Mouse (Mus musculus) intestine, embryonic 16.5 days (tissue): ENCODE data around the gene Tcf15. TPM values are rescaled to one million over a fixed set of nuclear protein-coding genes. Genes with fewer than 3 reads are reported as not detected.
A peak's percentile ranks its signal among the peaks of the same experiment; 100 is the strongest.

Experiments
- ATAC-seq: fragments of 200-750 bp; cut with Nextera tagmentation; 2 replicates; pipeline ENCODE4 v1.8.0; 2017; ENCODE audit warnings: moderate TSS enrichment, moderate library complexity
- H3K27ac ChIP-seq: fragments of 300-500 bp; sonication (generic); 2 replicates; pipeline ENCODE4 v1.5.1; 2014; ENCODE audit warnings: mild to moderate bottlenecking, low read length
- H3K27me3 ChIP-seq: fragments of 300-500 bp; sonication (generic); replicated peaks from 2 replicates; pipeline ENCODE4 v1.6.1; 2014; ENCODE audit warnings: low read length, control low read depth, mixed read lengths; ENCODE audit not compliant: control insufficient read depth, insufficient read depth
- H3K36me3 ChIP-seq: fragments of 300-500 bp; sonication (generic); 2 replicates; pipeline ENCODE4 v1.6.1; 2014; ENCODE audit warnings: low read length, control low read depth; ENCODE audit not compliant: control insufficient read depth, insufficient read depth
- H3K4me1 ChIP-seq: fragments of 300-500 bp; sonication (generic); 2 replicates; pipeline ENCODE4 v1.6.1; 2014; ENCODE audit warnings: low read length, control low read depth, mixed read lengths; ENCODE audit not compliant: control insufficient read depth, insufficient read depth
- H3K4me2 ChIP-seq: fragments of 300-500 bp; sonication (generic); 2 replicates; pipeline ENCODE4 v1.6.1; 2014; ENCODE audit warnings: low read depth, low read length, control low read depth
- H3K4me3 ChIP-seq: fragments of 300-500 bp; sonication (generic); 2 replicates; pipeline ENCODE4 v1.5.1; 2014; ENCODE audit warnings: mild to moderate bottlenecking, low read length
- H3K9ac ChIP-seq: fragments of 300-500 bp; sonication (generic); 2 replicates; pipeline ENCODE4 v1.6.1; 2014; ENCODE audit warnings: low read depth, low read length
- H3K9me3 ChIP-seq: fragments of 300-500 bp; sonication (generic); 2 replicates; pipeline ENCODE4 v1.6.1; 2016; ENCODE audit warnings: low read length, control low read depth; ENCODE audit not compliant: control insufficient read depth
- WGBS: fragments of 180-500 bp; shearing (Covaris S2); extraction: QIAGEN DNeasy Blood & Tissue Kit; methylation state at CpG from one replicate; pipeline ENCODE4 v1.1.7; 2014; 5-methylcytosine and 5-hydroxymethylcytosine counted together
- polyA plus RNA-seq: library from polyadenylated mRNA; unstranded; fragments of >200 nt; fragmentation: Nextera tagmentation; extraction: Ambion mirVana; gene quantifications from 2 replicates; pipeline ENCODE4 v1.2.1, GENCODE M21; 2015

Gene Tcf15
- polyA plus RNA-seq, 1 experiment from 2014 or later: 6.5 TPM

DNA sequence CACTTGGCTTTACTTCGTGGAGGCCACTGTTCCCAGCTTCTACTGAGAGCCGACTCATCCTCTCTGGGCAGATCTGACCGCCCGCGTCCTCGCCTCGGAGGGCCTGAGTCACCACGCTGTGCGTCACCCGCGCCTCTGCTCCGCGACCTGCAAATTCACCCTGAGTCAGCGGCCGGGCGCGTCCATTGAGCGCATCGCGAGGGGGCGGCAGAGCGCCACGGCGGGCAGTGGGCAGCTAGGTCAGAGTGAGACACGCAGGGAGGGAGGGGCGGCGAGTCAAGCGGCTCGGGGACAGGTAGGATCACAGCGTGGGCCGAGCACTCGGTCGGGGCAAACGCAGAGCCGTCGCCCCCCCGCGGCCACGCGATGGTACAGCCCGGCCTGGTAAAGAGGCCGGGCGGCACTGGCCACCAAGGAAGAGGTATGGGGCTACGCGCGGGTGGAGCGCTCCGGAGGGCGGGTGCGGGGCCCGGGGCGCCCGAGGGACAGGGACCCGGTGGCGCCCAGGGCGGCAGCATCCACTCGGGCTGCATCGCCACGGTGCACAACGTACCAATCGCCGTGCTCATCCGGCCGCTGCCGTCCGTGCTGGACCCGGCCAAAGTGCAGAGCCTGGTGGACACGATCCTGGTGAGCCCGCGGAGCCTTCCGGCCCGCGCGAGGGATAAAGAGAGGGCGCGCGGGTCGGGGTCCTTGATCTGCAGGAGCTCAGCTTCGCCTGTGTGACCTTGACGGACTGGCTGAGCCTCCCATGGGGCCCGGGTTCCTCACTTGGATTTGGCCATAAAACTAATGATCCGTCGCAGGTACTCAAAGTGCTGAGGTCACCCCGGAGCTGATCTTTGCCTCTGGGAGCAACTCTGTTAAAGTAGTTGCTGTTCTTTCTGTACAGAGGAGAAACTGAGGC, 37.8 kb upstream of the Tcf15 start, which contains the start of gene Srxn1:
Srxn1 (plus strand) TSS at position 199 of the 907 bp plus-strand sequence.
- Histone ChIP-seq H3K27me3 (no peaks in the 10 kb centered on the region; the same call in 1 of the 2 replicates), H3K4me2 (peak within 1 kb of the TSS; percentile 78), H3K27ac (peak within 1 kb of the TSS; percentile 73), H3K9ac (peak within 1 kb of the TSS; percentile 87), H3K36me3 (peaks cover 4% of the 10 kb centered on the region; the same call in 1 of the 2 replicates), H3K9me3 (no peaks in the 10 kb centered on the region), H3K4me3 (peak within 1 kb of the TSS; percentile 77), H3K4me1 (peaks cover 16% of the 10 kb centered on the region)
- WGBS: 1% methylated on average over 84 of the region's 84 CpGs
- peak; percentile 90 for ATAC-seq

DNA sequence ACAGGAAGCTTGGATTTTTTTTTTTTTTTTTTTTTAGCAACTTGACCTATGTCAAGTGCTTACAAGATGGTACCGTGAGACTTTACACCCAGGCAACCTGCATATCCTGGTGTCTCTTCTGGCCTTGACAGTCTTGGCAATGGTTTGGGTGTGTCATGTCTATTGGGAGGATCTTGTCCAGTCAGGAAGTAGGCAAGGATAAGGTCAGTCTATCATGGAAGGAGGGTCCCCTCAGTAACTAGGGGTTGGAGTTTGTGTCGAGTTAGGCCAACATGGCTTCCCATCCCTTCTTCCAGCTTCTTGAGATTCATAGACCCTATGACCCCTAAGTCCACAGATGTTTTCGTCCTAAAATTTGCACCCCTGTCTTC, 37.2 kb upstream of the Tcf15 start:
- H3K9me3 ChIP-seq: no peaks in the 10 kb centered on the region
- H3K9ac ChIP-seq: peak overlapping the region; percentile 87
- H3K27ac ChIP-seq: peak overlapping the region; percentile 73
- H3K4me2 ChIP-seq: peak overlapping the region; percentile 78
- no peaks in the 10 kb centered on the region; the same call in 1 of the 2 replicates for H3K27me3 ChIP-seq
- WGBS: 75% methylated on average over 3 of the region's 3 CpGs
- H3K36me3 ChIP-seq: peaks cover 4% of the 10 kb centered on the region; the same call in 1 of the 2 replicates
- H3K4me1 ChIP-seq: peaks cover 16% of the 10 kb centered on the region
- no peak for ATAC-seq
- peak overlapping the region; percentile 77 for H3K4me3 ChIP-seq

DNA sequence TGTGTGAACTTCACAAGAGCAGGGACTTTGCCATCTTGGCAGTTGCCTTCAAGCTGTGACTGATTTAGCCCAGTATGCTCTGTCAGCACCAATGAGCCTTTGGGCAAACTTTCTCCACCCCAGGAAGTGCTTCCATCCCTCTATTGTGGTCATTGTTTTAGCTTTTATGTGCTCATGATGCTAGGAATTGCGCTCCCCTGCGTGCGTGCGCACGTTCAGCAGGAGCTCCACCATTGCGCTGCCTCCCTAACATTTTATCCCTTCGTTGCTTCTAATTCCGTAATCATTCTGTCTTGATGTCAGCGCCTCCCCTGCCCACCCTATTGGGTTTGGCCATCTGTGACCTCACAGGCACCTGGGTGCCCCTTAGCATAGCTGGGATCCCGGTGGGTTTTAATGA, 36.8 kb upstream of the Tcf15 start:
- 94% methylated on average over 10 of the region's 10 CpGs for WGBS
- H3K9me3 ChIP-seq: no peaks in the 10 kb centered on the region
- peaks cover 16% of the 10 kb centered on the region for H3K4me1 ChIP-seq
- no peaks in the 10 kb centered on the region; the same call in 1 of the 2 replicates for H3K27me3 ChIP-seq
- peak overlapping the region; percentile 77 for H3K4me3 ChIP-seq
- H3K4me2 ChIP-seq: peak overlapping the region; percentile 78
- no peak for ATAC-seq
- peaks cover 4% of the 10 kb centered on the region; the same call in 1 of the 2 replicates for H3K36me3 ChIP-seq
- H3K9ac ChIP-seq: peak overlapping the region; percentile 87; the same call in 1 of the 2 replicates
- no peak overlapping the region for H3K27ac ChIP-seq

DNA sequence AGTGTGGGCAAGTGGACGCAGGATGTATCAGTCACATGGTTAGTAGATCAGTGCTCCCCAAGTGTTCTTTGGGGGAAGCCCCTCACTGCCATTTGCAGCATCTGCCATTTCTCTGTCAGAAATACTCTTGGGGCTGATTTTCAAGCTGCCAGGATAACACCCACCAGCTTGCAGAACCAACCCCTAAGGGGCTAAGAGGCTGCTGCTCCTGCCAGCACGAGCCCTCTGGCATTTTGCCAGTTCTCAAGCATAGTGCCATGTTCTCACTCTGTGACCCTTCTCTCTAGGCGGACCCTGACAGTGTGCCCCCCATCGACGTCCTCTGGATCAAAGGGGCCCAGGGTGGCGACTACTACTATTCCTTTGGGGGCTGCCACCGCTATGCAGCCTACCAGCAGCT, 34.7 kb upstream of the Tcf15 start:
- Histone ChIP-seq H3K36me3 (peaks cover 4% of the 10 kb centered on the region; the same call in 1 of the 2 replicates), H3K27me3 (no peaks in the 10 kb centered on the region), H3K4me2 (no peak overlapping the region), H3K4me3 (no peak overlapping the region), H3K27ac (no peak overlapping the region), H3K9me3 (no peaks in the 10 kb centered on the region), H3K4me1 (peaks cover 16% of the 10 kb centered on the region), H3K9ac (no peak overlapping the region)
- no peak for ATAC-seq
- 78% methylated on average over 7 of the region's 7 CpGs for WGBS

DNA sequence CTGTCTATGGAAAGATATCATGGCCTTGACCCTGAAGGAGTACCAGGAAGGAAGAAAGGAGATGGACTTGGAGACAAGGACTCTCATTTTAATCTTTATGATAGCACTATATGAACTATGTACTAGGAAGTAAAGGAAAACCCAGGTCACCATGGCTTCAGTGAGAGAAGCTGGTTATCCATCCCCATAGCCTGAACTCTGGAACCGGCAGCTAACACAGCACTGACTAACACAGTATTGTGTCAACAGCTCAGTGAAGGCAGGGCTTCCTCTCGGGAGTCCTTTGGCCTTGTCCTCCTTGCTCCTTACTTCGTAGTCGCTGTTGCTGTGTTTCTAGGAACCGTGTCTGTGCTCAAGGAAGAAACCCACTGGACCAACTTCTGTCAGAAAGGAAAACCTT, 34.0 kb upstream of the Tcf15 start:
- WGBS: 63% methylated on average over 5 of the region's 5 CpGs
- no peaks in the 10 kb centered on the region for H3K9me3 ChIP-seq
- no peak overlapping the region for H3K9ac ChIP-seq
- peaks cover 4% of the 10 kb centered on the region; the same call in 1 of the 2 replicates for H3K36me3 ChIP-seq
- peak overlapping the region; percentile 67 for H3K27ac ChIP-seq
- H3K4me3 ChIP-seq: no peak overlapping the region
- H3K4me2 ChIP-seq: no peak overlapping the region
- H3K27me3 ChIP-seq: peaks cover 3% of the 10 kb centered on the region; the same call in 1 of the 2 replicates
- H3K4me1 ChIP-seq: peaks cover 17% of the 10 kb centered on the region
- ATAC-seq: peak; percentile 55

DNA sequence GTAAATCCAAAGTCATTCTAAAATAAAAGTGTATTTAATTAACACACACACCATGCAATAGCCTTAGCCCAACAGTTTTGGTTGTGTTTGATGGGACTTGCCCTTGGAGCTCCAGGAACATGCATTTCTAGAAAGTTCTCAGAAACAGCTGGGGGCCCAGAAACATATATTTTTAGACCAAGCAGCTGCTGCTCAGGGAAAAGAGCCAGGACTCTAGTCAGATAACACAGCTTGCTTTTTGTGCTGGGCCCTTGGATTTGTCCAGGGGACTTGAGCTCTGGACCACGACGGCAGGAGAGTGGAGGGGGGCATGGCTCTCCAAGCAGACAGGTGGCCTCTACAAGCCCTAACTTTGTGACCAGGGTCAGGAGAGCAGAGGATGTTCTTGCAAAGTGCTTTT, 32.0 kb upstream of the Tcf15 start:
- no peak for ATAC-seq

DNA sequence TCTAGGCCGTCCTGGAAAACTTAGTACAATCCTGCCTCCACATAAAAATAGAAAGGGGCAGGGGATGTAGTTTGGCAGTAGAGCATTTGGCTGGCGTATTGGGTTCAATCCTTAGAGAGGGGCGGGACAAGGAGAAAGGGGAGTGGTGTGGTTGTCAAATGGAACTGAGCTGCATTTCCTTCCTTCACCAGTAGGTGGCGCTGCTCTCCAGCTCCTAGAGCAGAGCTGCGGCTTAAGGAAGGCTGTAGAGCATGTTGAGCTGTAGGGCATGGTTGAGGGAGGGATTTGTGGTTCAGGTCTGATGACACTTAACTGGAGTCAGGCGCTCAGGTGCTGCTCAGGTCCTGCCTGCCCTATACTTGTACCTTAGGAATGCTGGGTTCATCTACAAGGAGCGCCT, 31.4 kb upstream of the Tcf15 start:
- H3K4me2 ChIP-seq: no peak overlapping the region
- 7% methylated on average over 7 of the region's 7 CpGs for WGBS
- ATAC-seq: peak; percentile 69
- no peak overlapping the region for H3K27ac ChIP-seq
- H3K4me3 ChIP-seq: no peak overlapping the region
- H3K9me3 ChIP-seq: no peaks in the 10 kb centered on the region
- peaks cover 12% of the 10 kb centered on the region for H3K4me1 ChIP-seq
- H3K36me3 ChIP-seq: peaks cover 4% of the 10 kb centered on the region; the same call in 1 of the 2 replicates
- H3K9ac ChIP-seq: no peak overlapping the region
- peaks cover 4% of the 10 kb centered on the region; the same call in 1 of the 2 replicates for H3K27me3 ChIP-seq

More for the DNA sequence above, 32.0 kb upstream of the Tcf15 start:
- H3K36me3 ChIP-seq: peaks cover 4% of the 10 kb centered on the region; the same call in 1 of the 2 replicates
- 74% methylated on average over 2 of the region's 2 CpGs for WGBS
- no peak overlapping the region for H3K4me3 ChIP-seq
- peaks cover 4% of the 10 kb centered on the region; the same call in 1 of the 2 replicates for H3K27me3 ChIP-seq
- no peak overlapping the region for H3K27ac ChIP-seq
- H3K4me1 ChIP-seq: peaks cover 12% of the 10 kb centered on the region
- no peak overlapping the region for H3K4me2 ChIP-seq
- no peak overlapping the region for H3K9ac ChIP-seq
- H3K9me3 ChIP-seq: no peaks in the 10 kb centered on the region

DNA sequence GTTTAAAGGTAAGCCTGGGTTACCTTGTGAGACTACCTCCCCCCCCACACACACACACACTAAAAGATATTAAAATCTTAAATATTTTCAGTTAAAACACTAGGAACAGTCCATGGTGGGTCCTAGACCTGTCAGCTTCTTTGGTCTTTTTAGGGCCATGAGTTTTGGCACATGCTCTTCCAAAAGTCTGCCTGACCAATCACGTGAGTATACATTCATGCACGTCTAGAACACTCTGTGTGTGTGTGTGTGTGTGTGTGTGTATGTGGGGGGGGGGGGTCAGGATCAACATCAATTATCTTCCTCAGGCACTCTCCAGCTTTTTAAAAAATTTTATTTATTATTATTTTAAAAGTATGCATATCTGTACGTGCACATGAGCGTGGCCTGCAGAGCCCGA, 30.9 kb upstream of the Tcf15 start:
- no peak for ATAC-seq
- no peaks in the 10 kb centered on the region for H3K9me3 ChIP-seq
- no peak overlapping the region for H3K27ac ChIP-seq
- no peak overlapping the region for H3K4me2 ChIP-seq
- peaks cover 4% of the 10 kb centered on the region; the same call in 1 of the 2 replicates for H3K27me3 ChIP-seq
- no peak overlapping the region for H3K4me3 ChIP-seq
- no peak overlapping the region for H3K9ac ChIP-seq
- H3K4me1 ChIP-seq: peaks cover 12% of the 10 kb centered on the region
- WGBS: 84% methylated on average over 5 of the region's 5 CpGs
- H3K36me3 ChIP-seq: peaks cover 3% of the 10 kb centered on the region; the same call in 1 of the 2 replicates

DNA sequence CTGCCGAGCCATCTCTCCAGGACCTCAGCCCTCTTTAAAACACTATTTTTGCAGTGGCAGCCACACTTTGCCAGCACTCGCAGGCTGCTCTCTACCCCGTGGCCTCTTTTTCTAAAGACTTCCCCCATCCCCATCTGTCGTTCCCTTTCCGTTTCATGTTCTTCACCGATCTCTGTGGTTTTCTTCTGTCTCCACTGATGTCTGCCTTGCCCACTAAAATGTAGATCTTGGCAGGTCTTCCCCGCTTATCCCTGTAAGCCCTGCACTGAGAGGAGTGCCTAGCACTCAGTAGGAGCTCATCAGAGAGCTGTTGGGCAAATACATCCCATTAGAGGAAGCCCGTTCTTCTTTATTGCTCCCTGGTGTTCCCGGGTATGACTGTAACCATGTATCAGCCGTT, 30.4 kb upstream of the Tcf15 start:
- 75% methylated on average over 10 of the region's 10 CpGs for WGBS
- Histone ChIP-seq H3K36me3 (no peaks in the 10 kb centered on the region), H3K4me3 (no peak overlapping the region), H3K4me1 (peaks cover 12% of the 10 kb centered on the region), H3K9ac (no peak overlapping the region), H3K9me3 (no peaks in the 10 kb centered on the region), H3K27ac (no peak overlapping the region), H3K4me2 (no peak overlapping the region), H3K27me3 (peaks cover 4% of the 10 kb centered on the region; the same call in 1 of the 2 replicates)
- no peak for ATAC-seq
